Mouse (Mus musculus) embryo, embryonic 9.5 days (tissue): ENCODE data around the gene Syce2.
A peak's percentile ranks its signal among the peaks of the same experiment; 100 is the strongest.

Source experiments
- DNase-seq: peaks from one replicate; pipeline ENCODE4 v3.0.0-alpha.2; 2017; ENCODE audit errors: extremely low spot score

Syce2 gene

GRCm38 (mm10) chr8:84844397-84845070, 27.4 kb upstream of the Syce2 start:
- no peak for DNase-seq

- DNase-seq: peak; percentile 52
These were observed 26.4 kb upstream of the Syce2 start for GRCm38 (mm10) chr8:84845355-84846093.

GRCm38 (mm10) chr8:84846094-84846721, 25.7 kb upstream of the Syce2 start:
- no peak for DNase-seq

GRCm38 (mm10) chr8:84846722-84847572, 25.0 kb upstream of the Syce2 start, which contains the start of gene Calr:
Gene Calr, minus strand, starts transcription at chr8:84846934.
- DNase-seq: peak; percentile 100

GRCm38 (mm10) chr8:84847684-84848435, 24.1 kb upstream of the Syce2 start:
- DNase-seq: no peak

- no peak for DNase-seq
These were observed 15.5 kb upstream of the Syce2 start for GRCm38 (mm10) chr8:84856434-84856833.

DNA sequence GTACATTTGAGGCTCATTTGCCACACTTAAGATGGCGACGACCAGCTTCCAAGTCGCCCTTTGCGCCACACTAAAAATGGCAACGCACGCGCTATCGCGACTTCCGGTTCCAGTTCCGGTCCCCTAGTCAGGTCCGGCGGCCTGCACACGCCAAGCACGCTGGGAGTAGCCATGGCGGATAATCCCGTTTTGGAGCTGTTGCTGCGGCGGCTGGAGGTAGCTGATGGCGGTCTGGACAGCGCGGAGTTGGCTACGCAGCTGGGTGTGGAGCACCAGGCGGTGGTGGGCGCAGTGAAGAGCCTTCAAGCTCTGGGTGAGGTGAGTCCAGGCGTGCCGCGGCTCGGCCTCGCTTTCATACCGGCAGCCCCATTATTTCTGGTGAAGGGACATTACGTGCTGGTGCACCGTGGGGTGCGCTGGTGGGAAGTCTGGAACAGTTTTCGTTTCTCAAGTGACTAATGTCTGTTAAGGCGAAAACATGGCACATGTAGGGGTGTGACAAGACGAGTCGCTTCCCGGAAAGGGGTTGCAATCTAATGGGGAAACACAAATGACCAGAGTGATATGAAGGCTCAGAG, 15.0 kb upstream of the Syce2 start, which contains the start of gene Farsa:
Farsa (plus strand) TSS at position 126 of the 578 bp plus-strand sequence.
- peak; percentile 88 for DNase-seq

DNA sequence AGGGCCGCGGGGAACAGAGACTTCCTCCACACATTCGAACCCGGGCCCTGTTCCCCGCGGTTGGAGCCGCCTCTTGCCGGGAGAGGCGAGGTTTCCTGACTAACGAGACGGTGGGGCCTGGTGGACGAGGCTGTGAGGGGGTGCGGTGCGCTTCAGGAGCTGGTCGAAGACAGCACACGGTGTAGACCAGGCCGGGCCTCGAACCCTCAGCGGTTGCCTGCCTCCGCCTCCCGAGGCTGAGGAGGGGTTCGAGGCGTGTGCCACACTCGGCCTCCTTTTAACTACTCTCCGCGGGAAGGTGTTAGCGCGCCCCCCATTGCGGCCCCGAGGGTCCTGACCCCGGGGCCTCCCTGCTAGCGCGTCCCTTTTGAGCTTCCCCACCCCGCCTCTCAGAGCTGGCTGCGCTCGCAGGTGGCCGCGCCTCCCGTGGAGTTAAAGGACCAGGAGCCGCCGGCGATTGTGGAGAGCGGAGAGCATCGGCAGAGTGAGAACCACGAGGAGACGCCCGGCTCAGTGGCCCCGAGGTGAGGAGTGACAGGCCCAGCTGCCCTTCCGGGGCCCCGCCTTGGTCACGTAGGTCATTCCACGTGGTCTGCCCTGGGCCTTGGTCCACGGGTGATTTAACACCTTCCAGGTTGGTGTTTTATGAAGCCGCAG, 526 bp downstream of the Syce2 start:
- DNase-seq: peak; percentile 49

- no peak for DNase-seq
These were observed 1.1 kb downstream of the Syce2 start for GRCm38 (mm10) chr8:84873016-84873415.

- no peak for DNase-seq
These were observed 2.4 kb downstream of the Syce2 start for GRCm38 (mm10) chr8:84874339-84874738.

GRCm38 (mm10) chr8:84877297-84878035, 5.6 kb downstream of the Syce2 start:
- no peak for DNase-seq

- no peak for DNase-seq
These were observed 7.0 kb downstream of the Syce2 start for GRCm38 (mm10) chr8:84878915-84879314.

- no peak for DNase-seq
These were observed 12.8 kb downstream of the Syce2 start for GRCm38 (mm10) chr8:84884728-84885127.

GRCm38 (mm10) chr8:84888280-84888679, 16.4 kb downstream of the Syce2 start:
- no peak for DNase-seq

DNA sequence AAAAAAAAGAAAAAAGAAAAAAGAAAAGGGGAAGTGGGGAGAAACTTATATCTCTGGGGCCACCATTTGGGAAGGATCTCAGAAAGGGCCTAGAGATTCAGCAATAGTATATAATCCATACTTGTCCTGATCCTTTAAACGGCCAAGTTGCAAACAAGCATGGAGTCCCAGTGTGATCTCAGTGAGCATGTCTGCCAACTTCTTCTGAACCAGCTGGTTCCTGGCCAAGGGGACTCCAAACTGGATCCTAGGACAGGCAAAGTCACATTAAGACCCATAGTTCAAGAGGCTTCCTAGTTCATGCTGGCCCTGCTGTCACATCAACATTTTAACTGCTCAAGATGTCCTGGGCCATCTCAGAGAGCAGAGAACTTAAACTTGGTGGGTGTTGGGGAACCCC, 17.2 kb downstream of the Syce2 start:
- no peak for DNase-seq

DNA sequence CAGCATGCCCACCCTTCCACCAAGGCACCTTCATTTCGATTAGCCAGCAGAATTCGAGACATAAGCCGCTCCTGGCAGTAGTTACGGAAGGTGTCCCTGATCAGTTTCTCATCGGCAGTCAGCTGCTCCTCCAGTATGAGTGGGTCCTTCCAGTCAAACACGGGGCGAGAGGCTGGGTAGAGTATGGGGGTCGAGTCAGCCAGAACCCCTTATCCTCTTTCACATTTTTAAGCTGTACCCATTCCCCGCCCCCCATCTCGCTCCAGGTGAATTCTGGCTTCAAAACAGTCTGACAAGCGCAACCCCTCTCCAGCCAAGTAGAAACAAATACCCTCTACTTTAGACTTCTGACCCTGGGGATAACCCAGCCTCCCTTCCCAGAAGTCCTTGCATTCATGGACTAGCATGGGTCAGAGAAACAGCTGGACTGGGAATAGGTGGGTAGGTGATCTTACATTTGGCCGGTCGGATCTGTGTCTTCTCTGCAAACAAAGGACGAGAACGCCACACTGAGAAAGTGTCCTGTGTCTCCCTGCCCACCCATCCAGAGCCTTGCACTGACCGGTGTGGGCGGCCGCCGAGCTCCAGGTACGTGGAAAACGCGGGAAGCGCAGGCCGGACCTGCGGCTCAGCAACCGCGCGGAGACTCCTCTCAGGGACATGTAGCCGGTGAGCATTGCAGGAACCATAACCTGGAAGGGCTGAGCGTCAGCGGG, 21.2 kb downstream of the Syce2 start:
- DNase-seq: no peak

DNA sequence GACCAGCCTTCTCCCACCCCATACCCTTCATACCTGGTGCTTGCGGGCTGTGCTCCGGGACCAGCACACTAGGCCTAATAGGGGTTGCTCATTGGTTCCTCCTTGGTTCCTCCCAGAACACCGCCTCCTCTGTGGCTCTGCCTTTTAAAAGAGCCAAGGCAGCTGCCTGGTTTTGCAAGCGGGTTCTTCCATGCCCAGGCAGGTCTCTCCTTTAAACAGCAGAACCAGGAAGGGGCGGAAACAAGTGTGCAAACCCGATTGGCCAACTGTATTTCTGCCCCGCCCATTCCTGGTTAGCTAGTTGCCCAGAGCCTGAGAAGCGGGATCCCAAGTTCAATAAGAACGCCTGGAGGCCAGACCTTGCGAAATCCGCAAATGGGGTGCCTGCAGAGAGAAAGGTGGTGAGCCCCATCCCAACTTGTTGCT, 21.8 kb downstream of the Syce2 start, which contains the start of gene Gcdh:
Gcdh (minus strand) TSS at position 213 of the 426 bp plus-strand sequence.
- peak; percentile 89 for DNase-seq

DNA sequence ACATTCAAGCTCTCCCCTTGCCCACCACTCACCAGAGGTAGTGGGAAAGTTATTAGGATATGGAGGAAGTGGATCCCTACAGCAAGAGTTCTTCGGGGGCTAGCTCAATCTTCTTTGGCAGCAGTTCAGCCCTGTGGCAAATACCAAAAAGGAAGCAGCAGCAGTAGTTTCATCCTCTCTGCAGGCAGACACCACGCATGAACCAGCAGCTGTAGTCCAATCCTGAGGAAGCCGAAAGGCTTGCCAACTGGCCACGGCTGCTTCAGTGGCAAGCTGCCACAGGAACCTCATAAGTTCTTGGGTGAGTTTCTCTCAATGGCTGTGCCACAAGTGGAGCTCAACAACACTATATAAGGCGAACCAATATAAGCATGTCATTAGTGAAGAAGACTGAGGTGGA, 24.1 kb downstream of the Syce2 start:
- DNase-seq: no peak

DNA sequence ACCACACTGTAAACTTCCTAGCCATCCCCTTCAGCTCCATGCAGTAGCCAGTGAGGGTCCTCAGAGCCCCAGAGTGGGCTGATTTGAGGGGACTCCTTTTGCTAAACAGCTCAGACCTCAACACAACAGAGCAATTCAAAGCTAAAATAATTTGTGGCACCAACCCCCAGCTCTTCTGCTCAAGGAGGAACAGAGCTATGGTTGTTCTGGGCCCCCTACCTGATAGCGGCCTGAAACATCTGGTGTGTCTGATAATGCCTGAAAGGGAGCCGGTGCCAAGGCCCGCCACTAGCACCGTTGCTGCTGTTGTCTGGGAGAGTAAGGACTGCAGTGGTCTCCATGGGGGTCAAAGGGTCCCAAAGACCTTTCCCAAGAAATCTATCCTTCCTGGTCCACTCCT, 29.2 kb downstream of the Syce2 start:
- no peak for DNase-seq
